Mouse (Mus musculus): ENCODE measurements around the gene Tmem210. TPM values are rescaled to one million over a fixed set of nuclear protein-coding genes. Genes with fewer than 3 reads are reported as not detected.
A peak's percentile ranks its signal among the peaks of the same experiment; 100 is the strongest.

Gene Tmem210
- total and polyA plus RNA-seq, 2 experiments, result not detected

DNA sequence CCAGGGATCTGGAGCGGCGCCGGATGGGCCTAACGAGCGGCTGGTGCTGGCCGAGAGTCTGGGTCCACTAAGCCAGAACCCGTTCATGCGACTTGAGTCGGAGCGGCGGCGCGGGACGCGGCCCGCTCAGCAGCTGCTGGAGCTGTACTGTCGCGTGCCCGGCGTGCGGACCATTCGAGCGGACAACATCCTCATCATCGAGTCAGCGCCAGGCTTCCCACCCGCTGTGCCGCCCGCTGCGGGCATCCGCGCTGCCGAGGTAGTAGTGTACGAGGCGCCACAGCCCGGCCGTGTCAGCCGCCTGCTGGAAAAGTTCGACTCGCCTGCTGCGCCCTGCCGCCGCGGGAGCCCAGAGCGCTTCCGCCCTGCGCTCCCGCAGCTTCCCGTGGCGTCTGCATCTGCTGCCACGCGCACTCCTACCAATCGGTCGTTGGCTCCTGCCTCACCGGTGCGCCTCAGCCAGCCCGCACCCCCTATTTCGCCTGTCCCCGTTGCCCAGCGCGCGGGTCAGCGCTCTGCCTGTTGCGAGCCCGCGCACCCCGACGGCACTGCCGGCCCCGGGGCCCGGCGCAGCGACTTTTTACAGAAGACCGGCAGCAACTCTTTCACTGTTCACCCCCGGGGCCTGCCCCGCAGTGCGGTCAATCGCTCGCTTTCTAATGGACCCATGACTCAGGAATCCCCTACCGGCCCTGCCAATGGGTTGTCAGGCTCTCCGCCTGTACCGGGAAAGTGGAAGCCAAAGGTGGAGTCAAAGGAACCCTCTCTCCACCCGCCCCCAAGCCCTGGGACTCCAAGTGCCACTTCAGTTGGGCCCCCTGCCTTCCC, 24.9 kb upstream of the Tmem210 start:
- Histone ChIP-seq H3K79me2 (ENCODE audit: control insufficient read depth, insufficient read depth, low read length) (peaks cover 9% of the 10 kb centered on the region; the same call in 1 of the 2 replicates), H3K4me3 (ENCODE audit: insufficient read depth, low read depth, low read length) (peak overlapping the region; percentile 79), H3K9ac (ENCODE audit: low read depth, low read length) (peak overlapping the region; percentile 78), H3K4me1 (ENCODE audit: control insufficient read depth, insufficient read depth, low read length) (peaks cover 17% of the 10 kb centered on the region), H3K27me3 (ENCODE audit: control insufficient read depth, insufficient read depth, low read length) (no peaks in the 10 kb centered on the region), H3K36me3 (ENCODE audit: control insufficient read depth, insufficient read depth, low read length) (no peaks in the 10 kb centered on the region), H3K27ac (replicated peaks; ENCODE audit: insufficient read depth, low read depth, low read length) (0 out of 2 replicates have a peak overlapping the region, but pooled peaks have one; percentile 3)
- DNase-seq (ENCODE audit: extremely low read depth, low read depth, low spot score), result peak; percentile 21
- TF ChIP-seq CTCF (IDR thresholded peaks at IDR 0.05; ENCODE audit: low read depth, low read length), result no peak
- no peak for TF ChIP-seq POLR2A (IDR thresholded peaks at IDR 0.05; ENCODE audit: extremely low read depth, insufficient read depth, low read length)
- under 1% methylated on average over 82 of the region's 82 CpGs for WGBS

DNA sequence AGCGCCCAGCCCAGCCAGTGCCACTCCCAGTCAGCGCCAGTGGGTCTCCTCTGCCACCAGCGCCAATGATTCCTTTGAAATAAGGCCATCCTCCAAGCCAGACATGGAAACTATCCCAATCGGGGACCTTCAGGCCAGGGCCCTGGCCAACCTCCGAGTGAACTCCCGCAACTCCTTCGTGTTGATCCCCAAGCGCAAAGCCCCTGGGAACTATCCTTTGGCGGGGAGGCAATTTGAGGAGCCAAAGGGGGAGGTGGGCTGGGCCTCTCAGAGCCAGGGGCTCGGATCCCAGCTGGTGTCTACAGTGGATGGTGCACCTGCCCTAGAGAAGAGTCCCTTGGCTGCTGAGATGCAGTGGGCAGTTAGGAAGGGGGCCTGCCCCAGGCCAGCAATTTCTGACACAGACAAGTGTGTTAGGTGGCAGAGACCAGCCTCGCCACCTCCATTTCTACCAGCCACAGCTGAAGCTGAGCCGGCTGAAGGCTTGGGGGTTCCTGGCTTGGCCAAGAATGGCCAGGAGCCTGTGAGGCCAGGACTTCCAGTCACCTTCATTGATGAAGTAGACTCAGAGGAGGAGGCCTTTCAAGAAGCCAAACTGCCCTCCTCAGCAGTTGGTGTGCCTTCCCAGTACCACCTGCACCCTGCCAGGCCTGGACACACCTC, 24.2 kb upstream of the Tmem210 start:
- H3K79me2 ChIP-seq (ENCODE audit: control insufficient read depth, insufficient read depth, low read length), result peaks cover 9% of the 10 kb centered on the region; the same call in 1 of the 2 replicates
- H3K9ac ChIP-seq (ENCODE audit: low read depth, low read length), result peak overlapping the region; percentile 78; the same call in 1 of the 2 replicates
- H3K4me3 ChIP-seq (ENCODE audit: insufficient read depth, low read depth, low read length), result peak overlapping the region; percentile 79; the same call in 1 of the 2 replicates
- H3K4me1 ChIP-seq (ENCODE audit: control insufficient read depth, insufficient read depth, low read length), result peaks cover 17% of the 10 kb centered on the region
- H3K36me3 ChIP-seq (ENCODE audit: control insufficient read depth, insufficient read depth, low read length), result no peaks in the 10 kb centered on the region
- no peak overlapping the region for H3K27ac ChIP-seq (replicated peaks; ENCODE audit: insufficient read depth, low read depth, low read length)
- no peaks in the 10 kb centered on the region for H3K27me3 ChIP-seq (ENCODE audit: control insufficient read depth, insufficient read depth, low read length)
- TF ChIP-seq CTCF (IDR thresholded peaks at IDR 0.05; ENCODE audit: low read depth, low read length), result no peak
- 47% methylated on average over 12 of the region's 12 CpGs for WGBS
- DNase-seq (ENCODE audit: extremely low read depth, low read depth, low spot score), result no peak

DNA sequence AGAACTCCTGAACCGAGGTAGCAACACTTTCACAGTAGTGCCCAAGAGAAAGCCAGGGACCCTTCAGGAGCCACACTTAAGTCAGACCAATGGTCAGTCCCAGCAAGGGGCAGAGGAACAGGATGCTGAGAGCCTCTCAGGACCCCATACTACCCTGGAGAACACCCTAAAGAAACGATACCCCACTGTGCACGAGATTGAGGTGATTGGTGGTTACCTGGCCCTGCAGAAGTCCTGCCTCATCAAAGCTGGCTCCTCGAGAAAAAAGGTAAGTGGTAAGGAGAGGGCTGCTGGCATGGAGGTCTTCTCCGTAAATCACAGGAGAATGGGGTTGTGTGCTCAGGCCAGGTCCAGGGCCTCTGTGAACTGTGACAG, 23.7 kb upstream of the Tmem210 start:
- no peaks in the 10 kb centered on the region for H3K27me3 ChIP-seq (ENCODE audit: control insufficient read depth, insufficient read depth, low read length)
- no peak for TF ChIP-seq POLR2A (IDR thresholded peaks at IDR 0.05; ENCODE audit: extremely low read depth, insufficient read depth, low read length)
- TF ChIP-seq CTCF (IDR thresholded peaks at IDR 0.05; ENCODE audit: low read depth, low read length), result no peak
- DNase-seq (ENCODE audit: extremely low read depth, low read depth, low spot score), result no peak
- H3K4me3 ChIP-seq (ENCODE audit: insufficient read depth, low read depth, low read length), result no peak overlapping the region
- peaks cover 17% of the 10 kb centered on the region for H3K4me1 ChIP-seq (ENCODE audit: control insufficient read depth, insufficient read depth, low read length)
- 85% methylated on average over 5 of the region's 5 CpGs for WGBS
- H3K79me2 ChIP-seq (ENCODE audit: control insufficient read depth, insufficient read depth, low read length), result peaks cover 9% of the 10 kb centered on the region; the same call in 1 of the 2 replicates
- no peaks in the 10 kb centered on the region for H3K36me3 ChIP-seq (ENCODE audit: control insufficient read depth, insufficient read depth, low read length)
- H3K9ac ChIP-seq (ENCODE audit: low read depth, low read length), result no peak overlapping the region
- H3K27ac ChIP-seq (replicated peaks; ENCODE audit: insufficient read depth, low read depth, low read length), result no peak overlapping the region

DNA sequence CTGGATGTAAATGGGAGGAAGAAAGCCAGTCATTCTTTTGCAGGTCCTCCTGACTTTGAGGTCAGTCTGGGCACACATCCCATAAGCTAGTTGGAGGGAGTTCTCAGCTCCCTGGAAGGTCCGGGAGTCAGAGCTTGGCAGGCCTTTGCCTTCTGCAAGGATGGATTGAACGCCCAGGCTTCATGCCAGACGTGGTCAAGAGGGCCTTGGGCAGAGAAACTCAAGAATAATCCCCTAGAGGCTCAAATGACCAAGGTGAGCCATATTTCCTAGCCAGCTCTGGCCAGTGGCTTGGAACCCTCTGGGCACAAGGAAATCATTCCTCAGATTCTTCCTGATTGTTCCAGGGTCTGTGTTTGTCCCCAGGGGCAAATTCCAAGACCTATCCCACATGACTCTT, 23.1 kb upstream of the Tmem210 start:
- WGBS, result 66% methylated on average over 3 of the region's 3 CpGs
- no peak overlapping the region for H3K4me3 ChIP-seq (ENCODE audit: insufficient read depth, low read depth, low read length)

DNA sequence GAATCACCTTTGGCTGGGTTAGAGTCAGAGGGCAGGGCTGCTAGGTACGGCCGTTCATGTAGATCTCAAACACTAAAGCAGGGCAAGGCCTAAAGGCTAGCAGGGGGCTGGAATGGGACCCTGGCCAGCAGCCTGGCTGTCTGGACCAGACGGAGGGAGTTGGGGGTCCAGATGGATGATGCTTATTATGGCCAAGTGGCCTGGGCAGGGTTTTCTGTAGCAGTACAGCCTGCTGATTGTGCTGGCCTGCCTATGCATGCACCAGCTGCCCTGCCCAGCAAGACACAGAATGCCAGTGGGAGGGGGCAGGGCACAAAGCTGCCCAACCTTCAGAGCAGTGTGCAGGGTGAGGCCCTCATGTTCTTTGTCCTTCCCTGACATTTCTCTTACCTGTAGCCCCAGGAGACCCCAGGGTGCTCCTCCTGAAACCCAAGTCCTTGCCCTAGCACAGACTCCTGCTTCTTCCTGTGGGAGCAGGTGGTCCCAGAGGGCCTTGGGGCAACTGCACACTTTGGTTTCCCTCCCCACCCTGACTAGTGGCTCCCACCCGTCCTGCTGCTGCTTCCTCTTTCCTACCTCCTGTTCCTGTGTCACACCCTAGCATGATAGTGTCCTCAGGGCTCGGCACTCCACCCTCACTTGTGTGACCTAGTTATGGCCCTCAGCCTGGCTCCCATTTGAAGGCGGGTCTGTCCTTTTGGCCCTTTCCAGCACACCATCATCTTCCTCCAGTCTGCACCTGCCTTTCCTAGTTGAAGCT, 21.9 kb upstream of the Tmem210 start:
- no peak for TF ChIP-seq CTCF (IDR thresholded peaks at IDR 0.05; ENCODE audit: low read depth, low read length)
- no peak for TF ChIP-seq POLR2A (IDR thresholded peaks at IDR 0.05; ENCODE audit: extremely low read depth, insufficient read depth, low read length)
- Histone ChIP-seq H3K9ac (ENCODE audit: low read depth, low read length) (no peak overlapping the region), H3K4me1 (ENCODE audit: control insufficient read depth, insufficient read depth, low read length) (peaks cover 18% of the 10 kb centered on the region), H3K27me3 (ENCODE audit: control insufficient read depth, insufficient read depth, low read length) (no peaks in the 10 kb centered on the region), H3K4me3 (ENCODE audit: insufficient read depth, low read depth, low read length) (no peak overlapping the region), H3K36me3 (ENCODE audit: control insufficient read depth, insufficient read depth, low read length) (no peaks in the 10 kb centered on the region), H3K27ac (replicated peaks; ENCODE audit: insufficient read depth, low read depth, low read length) (no peak overlapping the region), H3K79me2 (ENCODE audit: control insufficient read depth, insufficient read depth, low read length) (peaks cover 9% of the 10 kb centered on the region; the same call in 1 of the 2 replicates)
- peak; percentile 34 for DNase-seq (ENCODE audit: extremely low read depth, low read depth, low spot score)
- 39% methylated on average over 6 of the region's 6 CpGs for WGBS

More for the DNA sequence above, 23.1 kb upstream of the Tmem210 start:
- Histone ChIP-seq H3K27ac (replicated peaks; ENCODE audit: insufficient read depth, low read depth, low read length) (no peak overlapping the region), H3K27me3 (ENCODE audit: control insufficient read depth, insufficient read depth, low read length) (no peaks in the 10 kb centered on the region), H3K4me1 (ENCODE audit: control insufficient read depth, insufficient read depth, low read length) (peaks cover 17% of the 10 kb centered on the region), H3K9ac (ENCODE audit: low read depth, low read length) (no peak overlapping the region), H3K79me2 (ENCODE audit: control insufficient read depth, insufficient read depth, low read length) (peaks cover 9% of the 10 kb centered on the region; the same call in 1 of the 2 replicates), H3K36me3 (ENCODE audit: control insufficient read depth, insufficient read depth, low read length) (no peaks in the 10 kb centered on the region)
- TF ChIP-seq POLR2A (IDR thresholded peaks at IDR 0.05; ENCODE audit: extremely low read depth, insufficient read depth, low read length) (no peak), CTCF (IDR thresholded peaks at IDR 0.05; ENCODE audit: low read depth, low read length) (no peak)
- DNase-seq (ENCODE audit: extremely low read depth, low read depth, low spot score), result peak; percentile 18

All from liver, adult 2 months (tissue).